Mouse (Mus musculus) stomach, embryonic 15.5 days (tissue): ENCODE data around the gene Syne2. TPM values are rescaled to one million over a fixed set of nuclear protein-coding genes. Genes with fewer than 3 reads are reported as not detected.

ENCODE experiments used
- ATAC-seq: fragments of 200-750 bp; cut with Nextera tagmentation; 2 replicates; pipeline ENCODE4 v1.8.0; 2017; ENCODE audit warnings: low read depth, moderate number of reproducible peaks, moderate TSS enrichment; ENCODE audit not compliant: insufficient read depth, low FRiP score
- H3K27ac ChIP-seq: fragments of 300-500 bp; sonication (generic); 2 replicates; pipeline ENCODE4 v1.5.1; 2015; ENCODE audit warnings: mild to moderate bottlenecking, inconsistent platforms
- H3K27me3 ChIP-seq: fragments of 300-500 bp; sonication (generic); replicated peaks from 2 replicates; pipeline ENCODE4 v1.6.1; 2015; ENCODE audit warnings: inconsistent platforms
- H3K36me3 ChIP-seq: fragments of 300-500 bp; sonication (generic); 2 replicates; pipeline ENCODE4 v1.6.1; 2015; ENCODE audit warnings: inconsistent platforms
- H3K4me1 ChIP-seq: fragments of 300-500 bp; sonication (generic); 2 replicates; pipeline ENCODE4 v1.6.1; 2015; ENCODE audit warnings: inconsistent platforms
- H3K4me2 ChIP-seq: fragments of 300-500 bp; sonication (generic); 2 replicates; pipeline ENCODE4 v1.6.1; 2015; ENCODE audit warnings: mild to moderate bottlenecking, inconsistent platforms
- H3K4me3 ChIP-seq: fragments of 300-500 bp; sonication (generic); replicated peaks from 2 replicates; pipeline ENCODE4 v1.5.1; 2015; ENCODE audit warnings: inconsistent platforms
- H3K9ac ChIP-seq: fragments of 300-500 bp; sonication (generic); 2 replicates; pipeline ENCODE4 v1.6.1; 2015; ENCODE audit warnings: inconsistent platforms
- H3K9me3 ChIP-seq: fragments of 300-500 bp; sonication (generic); 2 replicates; pipeline ENCODE4 v1.6.1; 2016; ENCODE audit warnings: inconsistent platforms
- WGBS: fragments of 180-500 bp; shearing (Covaris S2); methylation state at CpG from one replicate; pipeline ENCODE4 v1.1.7; 2015; 5-methylcytosine and 5-hydroxymethylcytosine counted together
- polyA plus RNA-seq: library from polyadenylated mRNA; unstranded; fragments of >200 nt; fragmentation: Nextera tagmentation; extraction: Ambion mirVana; gene quantifications from 2 replicates; pipeline ENCODE4 v1.2.1, GENCODE M21; 2015

The Syne2 gene
- polyA plus RNA-seq, 1 experiment from 2014 or later, result 49.2 TPM

- Histone ChIP-seq H3K4me3 (no peak overlapping the region), H3K36me3 (no peaks in the 10 kb centered on the region), H3K27ac (no peak overlapping the region), H3K27me3 (no peaks in the 10 kb centered on the region), H3K9me3 (no peaks in the 10 kb centered on the region), H3K4me2 (no peak overlapping the region), H3K9ac (no peak overlapping the region), H3K4me1 (peaks cover 9% of the 10 kb centered on the region; the same call in 1 of the 2 replicates)
- no peak for ATAC-seq
- WGBS, result 63% methylated on average over 6 of the region's 6 CpGs
These were observed 3.4 kb upstream of the Syne2 start for GRCm38 (mm10) chr12:75814551-75814950.

- 11% methylated on average over 24 of the region's 25 CpGs for WGBS
- no peak for ATAC-seq
- Histone ChIP-seq H3K9me3 (no peaks in the 10 kb centered on the region), H3K9ac (no peak overlapping the region), H3K4me2 (peak overlapping the region; percentile 85), H3K4me1 (peaks cover 23% of the 10 kb centered on the region), H3K4me3 (peak overlapping the region; percentile 92), H3K27ac (no peak overlapping the region), H3K36me3 (no peaks in the 10 kb centered on the region), H3K27me3 (no peaks in the 10 kb centered on the region)
These were observed 715 bp upstream of the Syne2 start for GRCm38 (mm10) chr12:75816981-75817856.

GRCm38 (mm10) chr12:75818453-75819434 lies 810 bp downstream of the Syne2 start:
- no peaks in the 10 kb centered on the region for H3K9me3 ChIP-seq
- peak overlapping the region; percentile 92 for H3K4me3 ChIP-seq
- peak overlapping the region; percentile 87 for H3K27ac ChIP-seq
- ATAC-seq, result peak; percentile 78
- peak overlapping the region; percentile 85 for H3K4me2 ChIP-seq
- no peaks in the 10 kb centered on the region for H3K27me3 ChIP-seq
- peak overlapping the region; percentile 78 for H3K9ac ChIP-seq
- under 1% methylated on average over 92 of the region's 93 CpGs for WGBS
- no peaks in the 10 kb centered on the region for H3K36me3 ChIP-seq
- H3K4me1 ChIP-seq, result peaks cover 24% of the 10 kb centered on the region

GRCm38 (mm10) chr12:75819481-75819880 lies 1.5 kb downstream of the Syne2 start:
- no peaks in the 10 kb centered on the region for H3K27me3 ChIP-seq
- peak overlapping the region; percentile 92 for H3K4me3 ChIP-seq
- 8% methylated on average over 11 of the region's 11 CpGs for WGBS
- H3K9ac ChIP-seq, result no peak overlapping the region
- H3K9me3 ChIP-seq, result no peaks in the 10 kb centered on the region
- H3K36me3 ChIP-seq, result no peaks in the 10 kb centered on the region
- peak overlapping the region; percentile 87; the same call in 1 of the 2 replicates for H3K27ac ChIP-seq
- H3K4me2 ChIP-seq, result peak overlapping the region; percentile 85
- peaks cover 24% of the 10 kb centered on the region for H3K4me1 ChIP-seq
- ATAC-seq, result no peak

- H3K4me1 ChIP-seq, result peaks cover 24% of the 10 kb centered on the region
- ATAC-seq, result no peak
- no peak overlapping the region for H3K4me2 ChIP-seq
- H3K27me3 ChIP-seq, result no peaks in the 10 kb centered on the region
- 70% methylated on average over 7 of the region's 7 CpGs for WGBS
- no peaks in the 10 kb centered on the region for H3K9me3 ChIP-seq
- no peak overlapping the region for H3K4me3 ChIP-seq
- no peak overlapping the region for H3K27ac ChIP-seq
- no peaks in the 10 kb centered on the region for H3K36me3 ChIP-seq
- no peak overlapping the region for H3K9ac ChIP-seq
These were observed 2.3 kb downstream of the Syne2 start for GRCm38 (mm10) chr12:75820216-75820615.

GRCm38 (mm10) chr12:75822122-75822521 lies 4.2 kb downstream of the Syne2 start:
- Histone ChIP-seq H3K4me1 (peaks cover 24% of the 10 kb centered on the region), H3K36me3 (no peaks in the 10 kb centered on the region), H3K27me3 (no peaks in the 10 kb centered on the region), H3K9ac (no peak overlapping the region), H3K27ac (no peak overlapping the region; the same call in 1 of the 2 replicates), H3K9me3 (no peaks in the 10 kb centered on the region), H3K4me3 (no peak overlapping the region), H3K4me2 (no peak overlapping the region)
- 25% methylated on average over 6 of the region's 6 CpGs for WGBS
- no peak for ATAC-seq

- Histone ChIP-seq H3K4me1 (peaks cover 19% of the 10 kb centered on the region), H3K27me3 (no peaks in the 10 kb centered on the region), H3K9me3 (no peaks in the 10 kb centered on the region), H3K36me3 (no peaks in the 10 kb centered on the region), H3K9ac (no peak overlapping the region), H3K27ac (no peak overlapping the region), H3K4me3 (no peak overlapping the region), H3K4me2 (no peak overlapping the region)
- no peak for ATAC-seq
- WGBS, result 85% methylated on average over 6 of the region's 6 CpGs
These were observed 5.5 kb downstream of the Syne2 start for GRCm38 (mm10) chr12:75823475-75823874.

- Histone ChIP-seq H3K36me3 (no peaks in the 10 kb centered on the region), H3K4me2 (no peak overlapping the region), H3K4me1 (peaks cover 8% of the 10 kb centered on the region), H3K9me3 (no peaks in the 10 kb centered on the region), H3K4me3 (no peak overlapping the region), H3K9ac (no peak overlapping the region), H3K27ac (no peak overlapping the region), H3K27me3 (no peaks in the 10 kb centered on the region)
- ATAC-seq, result no peak
- WGBS, result 81% methylated on average over 7 of the region's 7 CpGs
These were observed 7.5 kb downstream of the Syne2 start for GRCm38 (mm10) chr12:75825458-75825857.

GRCm38 (mm10) chr12:75826699-75827353 lies 8.9 kb downstream of the Syne2 start:
- WGBS, result 52% methylated on average over 10 of the region's 10 CpGs
- H3K27me3 ChIP-seq, result no peaks in the 10 kb centered on the region
- peak overlapping the region; percentile 2; the same call in 1 of the 2 replicates for H3K27ac ChIP-seq
- no peak overlapping the region for H3K9ac ChIP-seq
- no peaks in the 10 kb centered on the region for H3K9me3 ChIP-seq
- no peak for ATAC-seq
- H3K4me3 ChIP-seq, result no peak overlapping the region
- H3K36me3 ChIP-seq, result no peaks in the 10 kb centered on the region
- H3K4me2 ChIP-seq, result no peak overlapping the region
- peaks cover 5% of the 10 kb centered on the region for H3K4me1 ChIP-seq

- H3K4me3 ChIP-seq, result no peak overlapping the region
- H3K4me2 ChIP-seq, result no peak overlapping the region
- H3K27ac ChIP-seq, result peak overlapping the region; percentile 2; the same call in 1 of the 2 replicates
- ATAC-seq, result no peak
- 69% methylated on average over 15 of the region's 15 CpGs for WGBS
- H3K9me3 ChIP-seq, result no peaks in the 10 kb centered on the region
- H3K36me3 ChIP-seq, result no peaks in the 10 kb centered on the region
- H3K9ac ChIP-seq, result no peak overlapping the region
- no peaks in the 10 kb centered on the region for H3K27me3 ChIP-seq
- no peaks in the 10 kb centered on the region for H3K4me1 ChIP-seq
These were observed 9.8 kb downstream of the Syne2 start for GRCm38 (mm10) chr12:75827751-75828150.

- H3K4me1 ChIP-seq, result 0 out of 2 replicates have a peak, but pooled peaks cover 6% of the 10 kb centered on the region
- H3K4me3 ChIP-seq, result no peak overlapping the region
- no peak overlapping the region for H3K9ac ChIP-seq
- H3K36me3 ChIP-seq, result no peaks in the 10 kb centered on the region
- ATAC-seq, result no peak
- no peak overlapping the region for H3K4me2 ChIP-seq
- no peak overlapping the region for H3K27ac ChIP-seq
- no peaks in the 10 kb centered on the region for H3K9me3 ChIP-seq
- H3K27me3 ChIP-seq, result no peaks in the 10 kb centered on the region
- WGBS, result 71% methylated on average over 5 of the region's 5 CpGs
These were observed 11.7 kb downstream of the Syne2 start for GRCm38 (mm10) chr12:75829616-75830015.
